In genomic region chr6:67436295-67436694, GRCm38 (mm10) we compare ENCODE assay signal across 14 mouse cellular contexts. TPM values are rescaled to one million over a fixed set of nuclear protein-coding genes. Genes with fewer than 3 reads are reported as not detected.
"Had no signal": no experiment of that assay in that cellular context is flagged by ENCODE, and none has a peak within 500 bp of the region (broad histone marks: within the 10 kb centered on the region; RNA-seq: fewer than 3 reads in every experiment).

No protein-coding gene starts in this region.

- DNase-seq: kidney, adult 8-10 months; right cerebral cortex, adult 18-20 months; right cerebral cortex, postnatal 4 days; spleen, adult 18-20 months; thymus, postnatal 4 days had no signal

- H3K4me3 ChIP-seq: limb, embryonic 15.5 days; liver, embryonic 12.5 days; midbrain, embryonic 12.5 days; myocyte; neural tube, embryonic 15.5 days; stomach, embryonic 15.5 days had no signal

- H3K27ac ChIP-seq: limb, embryonic 15.5 days; liver, embryonic 12.5 days; midbrain, embryonic 12.5 days; neural tube, embryonic 15.5 days; stomach, embryonic 15.5 days had no signal

RNA-seq across cellular contexts. Expression of gene Il23r, which starts 55.4 kb away (rescaled TPM):
- total RNA-seq: left cerebral cortex, adult 8-10 months; left cerebral cortex, postnatal 25 days; megakaryocyte-erythroid progenitor cell, adult 5-6 weeks had no signal
